Mouse (Mus musculus) gastrocnemius, adult 2 months (tissue): ENCODE results near the gene Duoxa2. TPM values are rescaled to one million over a fixed set of nuclear protein-coding genes. Genes with fewer than 3 reads are reported as not detected.

ENCODE experiments used
- DNase-seq: peaks from one replicate; pipeline ENCODE4 v3.0.0; 2022
- H3K27ac ChIP-seq: fragments of 200-600 bp; 2 replicates; pipeline ENCODE4 v1.8.1; 2022; ENCODE audit warnings: mild to moderate bottlenecking
- H3K4me3 ChIP-seq: fragments of 200-600 bp; 2 replicates; pipeline ENCODE4 v1.8.1; 2022; ENCODE audit warnings: mild to moderate bottlenecking, moderate library complexity
- CTCF ChIP-seq: fragments of 200-600 bp; IDR thresholded peaks from 2 replicates; pipeline ENCODE4 v1.8.1; 2022; ENCODE audit warnings: antibody characterized with exemption, mild to moderate bottlenecking, moderate library complexity
- intact Hi-C: fragments of 180-260 bp; cut with DNase I; formaldehyde crosslinking; loops from one replicate; pipeline ENCODE4 v1.15.1; 2025
- total RNA-seq, 2 experiments: library from RNA; stranded (reverse); gene quantifications; 2 replicates each; pipeline ENCODE4 v1.2.3; 2021

The Duoxa2 gene
- total RNA-seq, 2 experiments from 2014 or later: not detected

DNA sequence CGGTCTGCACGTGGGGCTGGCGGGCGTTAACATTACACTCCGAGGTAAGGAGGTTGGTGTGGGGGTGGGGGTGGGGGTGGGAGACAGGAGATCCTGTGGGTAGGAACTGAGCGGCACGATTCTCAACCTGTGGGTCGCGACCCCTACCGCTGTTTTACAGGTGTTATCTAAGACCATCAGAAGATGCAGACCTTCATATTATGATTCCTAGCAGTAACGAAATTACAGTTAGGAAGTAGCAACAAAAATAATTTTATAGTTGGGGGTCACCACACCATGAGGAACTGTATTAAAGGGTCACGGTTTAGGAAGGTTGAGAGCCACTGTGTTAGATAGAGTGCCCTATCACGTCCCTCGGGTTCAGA, 1.9 kb downstream of the Duoxa2 start:
- no peak for TF ChIP-seq CTCF
- peak overlapping the region; percentile 65; the same call in 1 of the 2 replicates for H3K4me3 ChIP-seq
- no peak for DNase-seq
- intact Hi-C loops: no loop called here
- no peak overlapping the region for H3K27ac ChIP-seq

DNA sequence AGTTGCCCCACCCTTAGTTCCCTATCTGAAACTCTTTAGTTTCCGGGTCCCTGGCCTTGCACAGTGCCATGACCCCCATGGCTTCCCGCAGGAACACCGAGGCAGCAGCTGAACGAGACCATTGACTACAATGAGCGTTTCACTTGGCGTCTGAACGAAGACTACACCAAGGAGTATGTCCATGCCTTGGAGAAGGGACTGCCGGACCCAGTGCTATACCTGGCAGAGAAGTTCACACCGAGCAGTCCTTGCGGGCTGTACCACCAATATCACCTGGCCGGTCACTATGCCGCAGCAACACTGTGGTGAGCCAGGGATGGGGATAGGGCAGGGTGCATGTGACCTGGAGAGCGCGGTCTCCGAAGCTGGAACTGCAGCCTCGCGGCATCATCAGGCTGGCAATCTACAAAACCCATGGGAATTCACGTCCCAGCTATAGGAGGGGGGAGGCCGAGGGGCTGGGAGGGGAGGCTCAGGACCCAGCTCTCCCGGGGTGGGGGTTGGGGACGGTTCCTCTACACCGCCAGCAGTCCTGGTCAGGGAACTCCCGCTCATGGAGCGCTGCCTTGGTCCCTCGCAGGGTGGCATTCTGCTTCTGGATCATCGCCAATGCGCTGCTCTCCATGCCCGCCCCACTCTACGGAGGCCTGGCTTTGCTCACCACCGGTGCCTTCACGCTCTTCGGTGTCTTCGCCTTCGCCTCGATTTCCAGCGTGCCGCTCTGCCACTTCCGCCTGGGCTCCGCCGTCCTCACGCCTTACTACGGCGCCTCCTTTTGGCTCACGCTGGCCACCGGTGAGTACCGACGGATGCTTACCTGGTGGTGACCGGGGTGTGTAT, 2.6 kb downstream of the Duoxa2 start:
- peak; percentile 44 for DNase-seq
- Histone ChIP-seq H3K27ac (no peak overlapping the region), H3K4me3 (peak overlapping the region; percentile 65)
- TF ChIP-seq CTCF: no peak
- intact Hi-C loops: no loop called here

- Histone ChIP-seq H3K4me3 (peak overlapping the region; percentile 65), H3K27ac (no peak overlapping the region)
- DNase-seq: no peak
- intact Hi-C loops: loop anchor here (2.0 kb wide), 1 partner anchor 107 kb away; no protein-coding TSS in a partner anchor
- no peak for TF ChIP-seq CTCF
These were observed 3.3 kb downstream of the Duoxa2 start for GRCm38 (mm10) chr2:122301921-122302573.

DNA sequence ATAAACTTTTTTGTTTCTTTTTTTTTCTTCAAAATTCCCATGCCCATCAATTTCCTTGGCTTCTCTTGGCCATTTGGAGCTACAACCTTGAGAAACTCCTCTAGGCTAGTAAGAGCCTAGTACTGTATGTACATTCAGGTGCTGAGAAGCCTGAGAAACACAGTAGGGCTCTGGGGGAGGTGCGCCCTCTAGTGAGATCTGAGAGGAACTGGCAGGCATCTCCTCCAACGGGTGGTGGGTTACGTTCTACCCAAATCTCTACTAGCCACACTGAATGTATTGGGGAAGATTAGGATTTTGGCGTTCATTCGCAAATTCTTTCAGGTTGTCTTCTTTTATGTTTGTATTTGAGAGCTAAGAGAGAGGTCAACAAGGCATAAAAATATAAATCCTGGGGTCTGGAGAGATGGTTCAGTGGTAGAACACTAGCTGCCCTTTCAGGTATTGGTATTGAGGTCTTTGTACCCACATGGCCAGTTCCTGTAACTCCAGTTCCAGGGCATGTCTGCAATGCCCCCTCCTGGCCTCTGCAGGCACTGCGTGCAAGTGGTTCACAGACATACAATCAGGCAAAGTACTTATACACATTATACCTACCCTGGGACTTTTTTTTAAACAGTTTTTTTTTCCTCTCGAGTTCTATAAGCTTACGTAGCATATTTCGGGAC, 4.0 kb downstream of the Duoxa2 start:
- peak; percentile 44 for DNase-seq
- TF ChIP-seq CTCF: peak; percentile 77

GRCm38 (mm10) chr2:122304544-122304943, 5.8 kb downstream of the Duoxa2 start:
- Histone ChIP-seq H3K27ac (no peak overlapping the region), H3K4me3 (no peak overlapping the region)
- no peak for TF ChIP-seq CTCF
- no peak for DNase-seq
- intact Hi-C loops: no loop called here

More for the DNA sequence above, 4.0 kb downstream of the Duoxa2 start:
- intact Hi-C loops: loop anchor here (2.0 kb wide), 1 partner anchor 108 kb away; no protein-coding TSS in a partner anchor
- Histone ChIP-seq H3K27ac (no peak overlapping the region), H3K4me3 (no peak overlapping the region)

DNA sequence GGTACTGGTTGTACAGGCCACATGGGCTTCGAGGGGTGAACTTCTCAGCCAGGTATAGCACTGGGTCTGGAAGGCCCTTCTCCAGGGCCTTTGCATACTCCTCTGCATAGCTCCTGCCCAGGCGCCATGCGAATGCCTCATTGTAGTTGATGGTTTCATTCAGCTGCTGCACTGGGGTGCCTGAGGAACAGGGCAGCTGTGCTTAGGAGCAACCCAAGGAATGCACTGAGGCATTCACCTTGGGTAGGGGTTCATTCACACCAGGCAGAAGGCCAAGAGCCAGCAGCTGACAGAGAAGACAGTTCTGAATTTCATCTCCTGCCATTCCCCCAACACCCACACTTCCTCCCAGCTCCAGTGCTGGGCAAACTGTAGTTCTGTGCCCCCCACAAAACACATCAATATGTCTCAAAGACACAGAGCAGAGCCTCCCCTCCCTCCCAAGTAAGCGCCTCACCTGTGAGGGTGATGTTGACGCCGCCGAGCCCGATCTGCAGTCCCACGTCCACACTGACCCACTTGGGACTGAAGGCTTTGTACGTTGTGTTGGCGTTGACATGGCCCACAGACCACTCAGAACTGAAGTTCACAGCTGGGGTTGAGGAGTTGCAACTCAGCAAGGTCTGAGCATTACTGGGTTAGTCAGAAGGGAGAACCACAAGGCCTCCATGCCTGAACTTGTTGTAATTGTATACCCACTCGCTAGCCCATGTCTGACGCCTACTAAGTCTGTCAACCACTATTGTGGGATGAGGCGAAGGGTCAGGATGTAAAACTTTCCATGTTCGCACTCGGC, 6.6 kb downstream of the Duoxa2 start:
- intact Hi-C loops: no loop called here
- Histone ChIP-seq H3K4me3 (no peak overlapping the region), H3K27ac (no peak overlapping the region)
- no peak for DNase-seq
- TF ChIP-seq CTCF: no peak

DNA sequence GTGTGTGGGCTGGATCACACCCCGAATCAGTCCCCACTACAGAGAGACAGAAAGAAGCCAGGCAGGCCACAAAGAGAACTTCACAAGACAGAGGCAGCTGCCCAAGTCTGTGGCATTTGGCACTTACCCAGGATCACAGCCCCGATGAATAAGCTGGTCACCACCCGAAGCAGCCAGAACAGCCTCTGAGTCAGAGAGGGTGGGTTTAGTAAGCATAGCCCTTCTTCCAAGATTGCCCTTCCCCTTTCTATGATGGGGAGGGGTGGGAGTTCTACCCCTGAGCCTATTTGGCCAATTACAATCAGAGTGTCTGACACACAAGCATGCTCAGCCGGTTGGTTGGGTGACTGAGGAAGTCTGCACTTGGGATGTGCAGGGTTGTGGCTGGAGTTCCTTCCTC, 7.5 kb downstream of the Duoxa2 start:
- Histone ChIP-seq H3K4me3 (no peak overlapping the region), H3K27ac (no peak overlapping the region)
- no peak for DNase-seq
- intact Hi-C loops: no loop called here
- no peak for TF ChIP-seq CTCF

GRCm38 (mm10) chr2:122309647-122310046, 10.9 kb downstream of the Duoxa2 start:
- DNase-seq: no peak
- Histone ChIP-seq H3K27ac (no peak overlapping the region), H3K4me3 (no peak overlapping the region)
- TF ChIP-seq CTCF: no peak
- intact Hi-C loops: no loop called here

- no peak overlapping the region for H3K27ac ChIP-seq
- intact Hi-C loops: no loop called here
- no peak overlapping the region for H3K4me3 ChIP-seq
- no peak for DNase-seq
- TF ChIP-seq CTCF: no peak
These were observed 12.9 kb downstream of the Duoxa2 start for GRCm38 (mm10) chr2:122311561-122311960.

DNA sequence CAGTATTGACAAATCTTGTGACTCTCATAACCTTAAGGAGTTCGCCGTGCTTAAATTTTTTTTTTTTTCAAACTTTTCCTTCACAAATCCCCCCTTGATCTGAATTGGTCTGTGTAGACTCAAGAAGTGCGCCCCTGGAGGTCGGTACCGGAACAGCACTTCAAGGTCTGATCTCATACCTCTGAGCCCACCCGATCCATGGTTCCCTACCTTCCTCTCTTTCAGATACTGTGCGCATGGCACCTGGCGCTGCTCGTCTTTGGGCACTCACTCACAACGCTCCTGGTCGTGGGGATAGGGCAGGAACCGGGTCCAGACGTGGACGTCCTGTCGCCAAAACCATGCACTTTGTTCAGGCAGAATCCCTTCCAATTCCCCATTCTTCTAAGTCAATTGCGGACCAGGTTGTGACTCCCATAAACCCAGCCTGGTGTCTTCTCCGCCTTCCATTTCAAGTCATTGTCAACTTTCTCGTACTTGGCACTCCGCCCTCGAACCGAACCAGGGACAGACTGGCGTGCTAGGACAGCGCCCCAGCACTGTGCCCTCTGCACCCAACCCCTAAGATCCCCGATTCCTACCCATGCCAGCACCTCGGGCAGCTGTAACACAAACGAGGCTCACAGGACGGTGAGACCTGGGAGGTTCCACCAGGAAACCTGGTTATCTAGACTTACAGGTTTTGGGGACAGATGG, 14.2 kb downstream of the Duoxa2 start:
- peak; percentile 82 for TF ChIP-seq CTCF
- Histone ChIP-seq H3K27ac (no peak overlapping the region; the same call in 1 of the 2 replicates), H3K4me3 (peak overlapping the region; percentile 66)
- intact Hi-C loops: no loop called here
- DNase-seq: peak; percentile 70

DNA sequence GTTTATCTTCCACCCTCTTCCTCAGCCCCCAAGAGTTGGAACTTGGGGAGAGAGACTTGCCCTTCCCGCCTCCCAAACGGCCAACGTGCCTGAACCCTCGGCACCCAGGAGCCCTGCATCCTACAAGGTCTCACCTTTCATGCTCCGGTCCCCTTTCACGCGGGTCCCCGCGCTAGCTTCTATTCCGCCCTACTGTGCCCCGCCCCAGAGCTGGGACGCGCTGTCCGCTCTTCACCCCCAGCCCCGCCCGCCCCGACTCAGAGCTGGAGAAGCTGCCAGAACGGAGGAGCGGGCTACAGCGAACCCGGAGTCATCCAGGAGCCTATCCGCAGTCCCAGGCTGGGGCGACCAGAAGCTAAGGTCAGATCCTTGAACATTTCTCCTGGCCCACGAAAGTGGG, 14.8 kb downstream of the Duoxa2 start, which contains the start of gene Duoxa1:
Gene Duoxa1 (minus strand): TSS at position 195 of the 400 bp plus-strand sequence.
- H3K27ac ChIP-seq: no peak within 1 kb of the TSS; the same call in 1 of the 2 replicates
- intact Hi-C loops: no loop called here
- peak within 1 kb of the TSS; percentile 66 for H3K4me3 ChIP-seq
- peak; percentile 42 for DNase-seq
- TF ChIP-seq CTCF: no peak

DNA sequence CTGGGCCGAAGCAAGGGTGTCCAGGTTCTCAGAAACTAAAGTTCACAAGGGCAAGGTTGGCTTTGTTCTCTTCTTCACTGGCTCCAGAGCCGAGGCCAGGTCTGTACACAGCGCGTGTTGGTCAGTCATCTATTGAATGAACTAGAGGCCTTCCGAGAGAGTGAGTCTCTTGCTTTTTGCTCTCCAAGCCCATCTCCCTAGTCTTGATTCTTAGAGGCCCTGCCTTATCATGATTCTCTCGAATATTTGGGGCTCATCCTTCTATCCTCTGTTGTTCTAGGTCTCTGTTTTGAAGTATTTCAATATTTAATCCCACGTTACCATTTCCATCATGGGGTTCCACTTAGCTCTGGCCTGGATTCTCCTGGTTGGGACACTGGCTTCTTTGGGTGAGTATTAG, 16.7 kb downstream of the Duoxa2 start, which contains the start of gene Duox1:
Gene Duox1 (plus strand): TSS at position 301 of the 400 bp plus-strand sequence.
- no peak within 1 kb of the TSS for H3K4me3 ChIP-seq
- no peak for TF ChIP-seq CTCF
- no peak for DNase-seq
- intact Hi-C loops: no loop called here
- H3K27ac ChIP-seq: no peak within 1 kb of the TSS
